Mouse (Mus musculus) lung, embryonic 16.5 days (tissue): ENCODE measurements around the gene Leo1. TPM values are rescaled to one million over a fixed set of nuclear protein-coding genes. Genes with fewer than 3 reads are reported as not detected.

Experiments
- ATAC-seq: fragments of 200-750 bp; cut with Nextera tagmentation; 2 replicates; pipeline ENCODE4 v1.8.0; 2017; ENCODE audit warnings: low read depth, mild to moderate bottlenecking, moderate library complexity
- H3K27ac ChIP-seq: fragments of 300-500 bp; sonication (generic); 2 replicates; pipeline ENCODE4 v1.5.1; 2014; ENCODE audit warnings: mild to moderate bottlenecking, control low read depth, low read length
- H3K27me3 ChIP-seq: fragments of 300-500 bp; sonication (generic); 2 replicates; pipeline ENCODE4 v1.6.1; 2014; ENCODE audit warnings: low read depth, low read length, mixed read lengths; ENCODE audit not compliant: control insufficient read depth, insufficient read depth
- H3K36me3 ChIP-seq: fragments of 300-500 bp; sonication (generic); 2 replicates; pipeline ENCODE4 v1.6.1; 2014; ENCODE audit warnings: low read length; ENCODE audit not compliant: control insufficient read depth, insufficient read depth
- H3K4me1 ChIP-seq: fragments of 300-500 bp; sonication (generic); replicated peaks from 2 replicates; pipeline ENCODE4 v1.6.1; 2014; ENCODE audit warnings: low read length, mixed read lengths; ENCODE audit not compliant: control insufficient read depth, insufficient read depth
- H3K4me2 ChIP-seq: fragments of 300-500 bp; sonication (generic); 2 replicates; pipeline ENCODE4 v1.6.1; 2014; ENCODE audit warnings: low read depth, low read length, control low read depth
- H3K4me3 ChIP-seq: fragments of 300-500 bp; sonication (generic); 2 replicates; pipeline ENCODE4 v1.5.1; 2014; ENCODE audit warnings: mild to moderate bottlenecking, low read length, control low read depth
- H3K9ac ChIP-seq: fragments of 300-500 bp; sonication (generic); 2 replicates; pipeline ENCODE4 v1.6.1; 2014; ENCODE audit warnings: low read length, control low read depth
- H3K9me3 ChIP-seq: fragments of 300-500 bp; sonication (generic); 2 replicates; pipeline ENCODE4 v1.6.1; 2016; ENCODE audit warnings: low read length; ENCODE audit not compliant: control insufficient read depth
- WGBS: fragments of 180-500 bp; shearing (Covaris S2); extraction: QIAGEN DNeasy Blood & Tissue Kit; methylation state at CpG from one replicate; pipeline ENCODE4 v1.1.7; 2014; 5-methylcytosine and 5-hydroxymethylcytosine counted together
- polyA plus RNA-seq: library from polyadenylated mRNA; unstranded; fragments of >200 nt; fragmentation: Nextera tagmentation; extraction: Ambion mirVana; gene quantifications from 2 replicates; pipeline ENCODE4 v1.2.1, GENCODE M21; 2015

Gene Leo1
- 32.2 and 36.3 TPM in 2 replicates for polyA plus RNA-seq

GRCm38 (mm10) chr9:75440796-75441666 is at the start of gene Leo1:
Gene Leo1, plus strand, starts transcription at chr9:75441524.
- H3K4me3 ChIP-seq = peak within 1 kb of the TSS; percentile 94
- H3K4me1 ChIP-seq = peaks cover 11% of the 10 kb centered on the region
- ATAC-seq = peak; percentile 95
- peak within 1 kb of the TSS; percentile 95 for H3K9ac ChIP-seq
- H3K9me3 ChIP-seq = no peaks in the 10 kb centered on the region
- peak within 1 kb of the TSS; percentile 83 for H3K4me2 ChIP-seq
- H3K27me3 ChIP-seq = no peaks in the 10 kb centered on the region
- peak within 1 kb of the TSS; percentile 88 for H3K27ac ChIP-seq
- H3K36me3 ChIP-seq = peaks cover 4% of the 10 kb centered on the region
- 0% methylated on average over 34 of the region's 45 CpGs for WGBS

GRCm38 (mm10) chr9:75393251-75393650 is 48.1 kb upstream of the Leo1 start:
- Histone ChIP-seq H3K4me1 (no peaks in the 10 kb centered on the region), H3K4me2 (no peak overlapping the region), H3K9me3 (no peaks in the 10 kb centered on the region), H3K36me3 (peaks cover 49% of the 10 kb centered on the region), H3K4me3 (no peak overlapping the region), H3K9ac (no peak overlapping the region), H3K27me3 (no peaks in the 10 kb centered on the region), H3K27ac (no peak overlapping the region)
- WGBS = 78% methylated on average over 12 of the region's 12 CpGs
- ATAC-seq = no peak

- no peak for ATAC-seq
- Histone ChIP-seq H3K4me2 (no peak overlapping the region), H3K4me1 (no peaks in the 10 kb centered on the region), H3K36me3 (peaks cover 37% of the 10 kb centered on the region), H3K9me3 (no peaks in the 10 kb centered on the region), H3K27me3 (no peaks in the 10 kb centered on the region), H3K9ac (no peak overlapping the region), H3K27ac (no peak overlapping the region), H3K4me3 (no peak overlapping the region)
- 78% methylated on average over 6 of the region's 6 CpGs for WGBS
These were observed 45.4 kb upstream of the Leo1 start for GRCm38 (mm10) chr9:75395971-75396370.

- no peaks in the 10 kb centered on the region for H3K9me3 ChIP-seq
- ATAC-seq = no peak
These were observed 42.3 kb upstream of the Leo1 start for GRCm38 (mm10) chr9:75399069-75399468.

GRCm38 (mm10) chr9:75400639-75401038 is 40.7 kb upstream of the Leo1 start:
- Histone ChIP-seq H3K4me2 (no peak overlapping the region), H3K27ac (no peak overlapping the region), H3K4me3 (no peak overlapping the region), H3K9ac (no peak overlapping the region), H3K9me3 (no peaks in the 10 kb centered on the region), H3K4me1 (peaks cover 12% of the 10 kb centered on the region; the same call in 1 of the 2 replicates), H3K36me3 (peaks cover 13% of the 10 kb centered on the region; the same call in 1 of the 2 replicates), H3K27me3 (no peaks in the 10 kb centered on the region)
- WGBS = 54% methylated on average over 5 of the region's 5 CpGs
- ATAC-seq = no peak

More at GRCm38 (mm10) chr9:75399069-75399468, 42.3 kb upstream of the Leo1 start:
- no peak overlapping the region for H3K9ac ChIP-seq
- no peak overlapping the region for H3K27ac ChIP-seq
- peaks cover 22% of the 10 kb centered on the region for H3K36me3 ChIP-seq
- WGBS = 87% methylated on average over 4 of the region's 4 CpGs
- no peak overlapping the region for H3K4me3 ChIP-seq
- H3K4me1 ChIP-seq = peaks cover 5% of the 10 kb centered on the region; the same call in 1 of the 2 replicates
- no peaks in the 10 kb centered on the region for H3K27me3 ChIP-seq
- no peak overlapping the region for H3K4me2 ChIP-seq

GRCm38 (mm10) chr9:75401593-75402504 is 39.5 kb upstream of the Leo1 start:
- Histone ChIP-seq H3K9me3 (no peaks in the 10 kb centered on the region), H3K9ac (no peak overlapping the region), H3K36me3 (peaks cover 6% of the 10 kb centered on the region; the same call in 1 of the 2 replicates), H3K4me3 (no peak overlapping the region), H3K27me3 (no peaks in the 10 kb centered on the region), H3K4me1 (peaks cover 16% of the 10 kb centered on the region; the same call in 1 of the 2 replicates), H3K4me2 (no peak overlapping the region), H3K27ac (no peak overlapping the region)
- WGBS = 59% methylated on average over 20 of the region's 20 CpGs
- ATAC-seq = no peak

- no peaks in the 10 kb centered on the region for H3K9me3 ChIP-seq
- peaks cover 21% of the 10 kb centered on the region for H3K4me1 ChIP-seq
- no peaks in the 10 kb centered on the region for H3K27me3 ChIP-seq
- H3K4me2 ChIP-seq = no peak overlapping the region
- no peak overlapping the region for H3K27ac ChIP-seq
- H3K9ac ChIP-seq = no peak overlapping the region
- H3K4me3 ChIP-seq = no peak overlapping the region
- WGBS = 49% methylated on average over 3 of the region's 3 CpGs
- H3K36me3 ChIP-seq = no peaks in the 10 kb centered on the region; the same call in 1 of the 2 replicates
- ATAC-seq = no peak
These were observed 37.8 kb upstream of the Leo1 start for GRCm38 (mm10) chr9:75403520-75403919.

GRCm38 (mm10) chr9:75406121-75406520 is 35.2 kb upstream of the Leo1 start:
- H3K9me3 ChIP-seq = no peaks in the 10 kb centered on the region
- WGBS = 79% methylated on average over 2 of the region's 2 CpGs
- no peak overlapping the region for H3K9ac ChIP-seq
- no peak overlapping the region for H3K4me2 ChIP-seq
- H3K4me3 ChIP-seq = no peak overlapping the region
- ATAC-seq = no peak
- H3K36me3 ChIP-seq = no peaks in the 10 kb centered on the region
- H3K27ac ChIP-seq = no peak overlapping the region
- H3K27me3 ChIP-seq = no peaks in the 10 kb centered on the region
- peaks cover 27% of the 10 kb centered on the region for H3K4me1 ChIP-seq

- Histone ChIP-seq H3K4me1 (peaks cover 22% of the 10 kb centered on the region), H3K36me3 (no peaks in the 10 kb centered on the region), H3K27ac (peak overlapping the region; percentile 22; the same call in 1 of the 2 replicates), H3K9ac (peak overlapping the region; percentile 53), H3K9me3 (no peaks in the 10 kb centered on the region), H3K27me3 (no peaks in the 10 kb centered on the region), H3K4me2 (peak overlapping the region; percentile 85), H3K4me3 (peak overlapping the region; percentile 31)
- ATAC-seq = no peak
- WGBS = 6% methylated on average over 10 of the region's 10 CpGs
These were observed 33.5 kb upstream of the Leo1 start for GRCm38 (mm10) chr9:75407803-75408202.
